Mouse (Mus musculus): ENCODE measurements at regions not wholly inside any gene's neighbourhood (a gene's known extent, or its start where the extent isn't known, plus 50 kb on each side); places are given as distances from the start of the nearest gene placed in this dataset.

DNA sequence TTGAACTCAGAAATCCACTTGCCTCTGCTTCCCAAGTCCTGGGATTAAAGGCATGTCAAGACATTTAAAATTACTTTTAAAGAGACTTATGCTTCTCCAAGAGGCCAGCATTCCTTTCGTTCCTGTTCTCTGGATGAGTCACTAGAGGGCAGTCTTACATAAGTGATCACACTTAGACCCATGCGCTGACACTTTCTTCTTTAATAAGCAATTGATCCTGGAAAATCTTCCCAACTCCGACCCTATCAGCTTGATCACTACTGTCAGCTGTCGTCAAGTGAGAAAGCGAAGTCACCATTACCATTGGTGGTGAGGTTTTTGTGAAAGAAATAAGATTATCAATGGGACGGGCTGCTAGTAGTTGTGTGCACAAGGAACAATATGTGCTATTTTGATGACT lies 65.5 kb upstream of the Fam98a start:
- WGBS: 20% methylated on average over 6 of the region's 6 CpGs
- Histone ChIP-seq H3K4me2 (replicated peaks) (no peak overlapping the region), H3K27ac (no peak overlapping the region), H3K36me3 (no peaks in the 10 kb centered on the region), H3K4me1 (no peaks in the 10 kb centered on the region), H3K27me3 (no peaks in the 10 kb centered on the region), H3K9me3 (no peaks in the 10 kb centered on the region), H3K9ac (no peak overlapping the region), H3K4me3 (no peak overlapping the region)
- 0 out of 2 replicates have a peak, but pooled peaks have one; percentile 47 for ATAC-seq (ENCODE audit: insufficient number of reproducible peaks, insufficient read depth, low FRiP score, low TSS enrichment)

DNA sequence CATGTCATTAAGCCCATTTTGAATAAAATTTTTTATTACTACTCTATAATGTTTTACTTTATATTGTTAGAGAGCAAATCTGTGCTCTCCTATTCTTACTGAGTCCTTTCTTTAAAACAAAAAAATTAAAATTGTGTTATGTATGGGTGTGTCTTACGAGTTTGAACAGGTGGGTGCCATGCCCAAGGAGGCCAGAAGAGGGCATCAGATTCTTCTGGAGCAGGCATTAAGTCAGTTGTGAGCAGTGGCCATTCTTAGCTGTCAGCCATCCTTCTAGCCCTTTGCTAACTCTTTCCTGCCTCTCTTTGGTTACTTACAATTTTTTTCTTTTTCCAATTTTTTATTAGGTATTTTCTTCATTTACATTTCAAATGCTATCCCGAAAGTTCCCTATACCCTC lies 63.6 kb upstream of the Fam98a start:
- Histone ChIP-seq H3K9ac (no peak overlapping the region), H3K9me3 (no peaks in the 10 kb centered on the region), H3K4me3 (no peak overlapping the region), H3K27me3 (no peaks in the 10 kb centered on the region), H3K27ac (no peak overlapping the region), H3K4me1 (no peaks in the 10 kb centered on the region), H3K4me2 (replicated peaks) (no peak overlapping the region), H3K36me3 (no peaks in the 10 kb centered on the region)
- no peak for ATAC-seq (ENCODE audit: insufficient number of reproducible peaks, insufficient read depth, low FRiP score, low TSS enrichment)
- 89% methylated on average over 2 of the region's 2 CpGs for WGBS

DNA sequence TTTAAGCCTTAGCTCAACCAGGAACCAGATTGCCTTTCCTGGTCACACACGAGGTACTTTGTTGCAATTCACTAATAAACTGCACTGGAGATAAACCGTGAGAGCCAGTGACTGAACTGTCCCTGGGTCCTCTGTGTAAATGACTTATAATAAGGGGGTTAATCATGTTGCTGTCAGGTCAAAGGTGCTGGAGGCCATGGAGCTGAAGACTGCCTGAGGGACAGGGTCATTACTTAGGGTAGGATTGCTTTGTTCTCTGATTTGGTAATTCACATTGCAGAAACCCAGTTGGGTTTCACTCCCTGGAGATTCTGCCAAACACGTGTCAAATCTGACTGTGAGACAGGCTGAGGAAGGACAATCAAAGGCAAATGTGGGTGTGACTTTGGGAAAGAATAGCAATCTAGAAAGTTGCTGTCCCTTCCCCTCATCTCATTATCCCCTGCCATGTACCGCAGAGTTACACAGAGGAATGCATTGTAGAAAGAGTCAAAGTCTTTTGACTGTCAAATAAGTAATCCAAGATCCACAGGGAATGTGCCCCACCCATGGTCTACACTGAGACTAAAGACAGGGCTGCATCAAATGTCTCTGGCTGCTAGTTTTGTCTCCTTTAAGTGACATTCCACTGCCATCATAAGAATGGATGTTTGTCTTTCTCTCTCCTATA lies 51.8 kb upstream of the Fam98a start:
- no peak overlapping the region for H3K27ac ChIP-seq
- H3K27me3 ChIP-seq: no peaks in the 10 kb centered on the region
- ATAC-seq (ENCODE audit: insufficient number of reproducible peaks, insufficient read depth, low FRiP score, low TSS enrichment): no peak
- no peak overlapping the region for H3K4me3 ChIP-seq
- 17% methylated on average over 4 of the region's 4 CpGs for WGBS
- H3K9ac ChIP-seq: no peak overlapping the region
- no peaks in the 10 kb centered on the region for H3K9me3 ChIP-seq
- H3K36me3 ChIP-seq: no peaks in the 10 kb centered on the region
- H3K4me2 ChIP-seq (replicated peaks): no peak overlapping the region
- H3K4me1 ChIP-seq: no peaks in the 10 kb centered on the region

Data from embryonic facial prominence, embryonic 12.5 days (tissue).